Mouse (Mus musculus): Measurements from ENCODE around the gene Adamts14.

Gene Adamts14

DNA sequence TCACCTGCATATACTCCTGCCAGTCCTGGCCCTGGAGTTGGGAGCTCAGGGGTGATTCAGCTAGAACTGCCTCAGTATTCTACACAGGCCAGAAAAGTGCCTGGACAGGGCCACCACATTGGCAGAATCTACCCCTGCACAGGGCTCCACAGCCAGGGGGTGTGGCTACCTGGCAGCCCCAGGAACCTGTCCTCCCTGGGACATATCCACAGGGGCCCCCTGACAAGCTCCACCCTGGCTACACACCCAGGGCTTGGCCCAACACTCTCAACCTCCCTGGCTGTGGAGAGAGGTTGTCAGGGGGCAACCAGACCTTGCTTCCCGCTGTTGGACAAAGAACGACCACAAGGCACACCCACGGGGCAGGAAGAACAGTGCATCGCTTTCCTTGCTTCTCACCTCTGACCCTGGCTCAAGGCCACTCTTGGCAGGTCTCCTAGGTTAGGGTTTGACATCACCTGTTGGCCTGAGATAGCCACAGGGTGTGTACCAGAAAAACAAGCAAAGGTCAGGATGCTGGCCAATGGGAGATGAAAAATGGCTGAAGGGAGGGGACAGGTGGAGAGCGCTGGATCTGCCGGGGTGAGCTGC, 37.5 kb downstream of the Adamts14 start:
- intact Hi-C loops (cut with DNase I): no loop called here

DNA sequence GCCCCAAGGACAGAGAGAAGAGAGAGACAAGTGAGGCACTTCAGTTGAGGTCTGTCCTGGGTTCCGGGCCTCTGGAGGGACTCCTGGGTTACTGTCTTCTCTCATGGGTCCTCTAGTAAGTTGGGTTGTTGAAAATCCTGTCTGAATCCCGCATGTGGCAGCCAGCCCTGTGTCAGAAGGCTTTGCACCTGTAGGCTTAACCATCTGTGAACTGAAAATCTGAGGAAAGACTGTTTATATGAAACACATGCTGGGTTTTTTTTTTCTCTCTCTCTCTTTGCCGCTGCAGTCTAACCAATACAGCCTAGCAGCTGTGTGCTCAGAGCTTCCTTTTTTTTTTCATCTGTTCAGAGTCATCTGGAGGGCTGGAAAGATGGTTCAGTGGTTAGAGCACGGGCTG, 38.9 kb downstream of the Adamts14 start:
- intact Hi-C loops (cut with DNase I): no loop called here

DNA sequence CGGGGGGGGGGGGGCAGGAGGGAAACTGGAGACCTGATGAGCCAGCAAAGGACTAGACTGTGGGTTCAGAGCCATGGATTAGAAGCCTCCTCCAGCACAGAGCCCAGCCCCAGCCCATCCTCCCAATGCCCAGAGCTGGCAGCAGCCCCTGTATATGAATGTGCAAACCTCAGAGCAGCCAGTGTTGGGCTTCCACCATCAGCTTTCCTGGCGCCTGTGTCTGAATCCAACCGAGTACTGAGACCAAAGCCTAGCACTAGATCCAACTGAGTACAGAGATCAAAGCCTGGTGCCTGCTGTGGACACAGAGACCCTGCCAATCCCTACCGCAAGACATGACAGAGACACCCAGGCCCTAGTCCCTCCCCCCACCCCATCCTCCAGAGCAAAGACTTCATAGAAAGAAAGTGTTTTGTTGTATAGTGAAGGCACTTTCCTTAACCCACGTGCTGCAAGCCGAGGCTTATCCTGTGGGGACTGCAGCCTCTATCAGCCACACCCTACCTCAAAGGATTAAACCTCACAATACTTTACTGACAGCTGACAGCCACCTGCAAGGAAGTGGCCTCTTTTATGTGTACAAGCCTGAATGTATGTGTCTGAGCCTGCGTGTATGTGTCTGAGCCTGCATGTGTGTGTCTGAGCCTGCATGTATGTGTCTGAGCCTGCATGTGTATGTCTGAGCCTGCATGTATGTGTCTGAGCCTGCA, 40.2 kb downstream of the Adamts14 start:
- intact Hi-C loops (cut with DNase I): no loop called here

DNA sequence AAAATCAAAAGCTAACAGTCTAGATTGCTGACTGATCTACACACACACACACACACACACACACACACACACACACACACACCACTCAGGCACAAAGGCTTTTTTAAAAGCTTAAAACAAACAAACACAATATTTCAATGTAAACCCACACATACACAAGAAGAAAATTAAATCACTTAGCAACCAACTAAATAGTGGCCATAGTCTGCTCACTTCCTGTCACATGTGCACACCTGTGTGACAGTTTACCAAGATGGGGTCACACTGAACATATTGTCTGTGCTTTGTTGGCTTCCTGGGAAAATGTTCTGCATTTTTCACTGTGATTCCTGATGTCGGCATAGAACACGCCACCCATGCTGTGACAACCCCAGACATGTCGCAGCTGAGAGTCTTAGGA, 41.5 kb downstream of the Adamts14 start:
- intact Hi-C loops (cut with DNase I): no loop called here

DNA sequence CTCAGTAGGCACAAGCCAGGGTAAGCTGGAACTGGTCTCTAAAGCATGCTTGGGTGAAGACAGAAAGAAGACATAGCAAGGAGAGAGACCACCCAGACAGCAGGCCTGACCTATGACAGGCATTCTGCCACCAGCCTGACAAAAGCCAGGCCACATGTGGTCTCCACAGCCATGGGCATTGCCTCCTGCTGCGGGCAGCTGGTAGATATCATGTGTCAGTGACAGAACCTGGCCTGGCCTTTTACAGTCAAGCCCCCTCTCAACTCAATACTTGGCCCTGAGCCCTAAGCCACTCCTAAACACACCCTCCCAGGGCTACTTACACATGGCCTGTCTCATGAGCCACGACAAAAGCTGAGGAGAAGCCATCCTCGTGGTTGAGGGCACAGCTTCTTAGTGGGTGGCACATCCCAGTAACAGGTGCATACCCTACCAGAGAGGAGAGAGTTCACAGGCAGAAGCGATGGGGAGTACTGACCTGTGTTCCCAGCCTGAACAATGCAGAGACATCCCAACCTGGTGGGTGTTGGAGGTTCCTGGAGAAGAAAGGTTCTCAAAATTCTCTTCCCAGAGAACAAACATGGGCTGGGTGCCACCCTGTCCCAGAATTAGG, 46.3 kb downstream of the Adamts14 start:
- intact Hi-C loops (cut with DNase I): no loop called here

DNA sequence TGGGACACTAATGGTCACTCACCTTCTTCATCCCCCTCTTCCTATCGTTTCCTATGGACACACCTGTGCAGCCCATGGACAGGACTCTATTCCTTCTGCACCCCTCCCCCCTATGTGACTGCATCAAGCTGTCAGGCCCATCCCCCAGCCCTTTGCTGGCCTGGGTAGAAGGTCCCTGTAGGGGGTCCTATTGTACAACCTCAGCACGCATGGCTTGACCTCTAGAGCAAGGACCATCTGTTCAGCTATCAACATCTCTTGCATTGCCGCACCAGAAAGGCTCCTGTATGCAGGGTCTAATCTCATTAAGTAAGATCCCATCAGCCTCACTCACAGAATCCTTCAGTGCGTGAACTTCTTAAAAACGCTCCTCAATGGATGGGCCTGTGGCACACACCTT, 47.5 kb downstream of the Adamts14 start:
- intact Hi-C loops (cut with DNase I): no loop called here

DNA sequence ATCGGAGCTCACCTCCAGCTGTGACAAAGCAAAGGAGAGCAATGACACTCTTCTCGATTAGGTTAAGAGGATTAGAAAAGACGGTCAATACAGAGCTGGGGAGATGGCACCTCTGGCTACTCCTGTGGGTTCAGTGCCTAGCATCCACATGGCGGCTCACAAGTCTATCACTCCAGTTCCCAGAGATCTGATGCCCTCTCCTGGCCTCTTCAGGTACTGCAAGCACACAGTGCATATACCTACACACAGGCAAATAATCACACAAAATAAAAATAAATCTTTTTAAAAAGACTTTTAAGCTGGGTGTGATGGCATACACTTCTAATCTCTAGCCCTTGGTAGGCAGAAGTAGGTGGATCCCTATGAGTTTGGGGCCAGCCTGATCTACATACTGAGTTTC, 53.9 kb downstream of the Adamts14 start:
- intact Hi-C loops (cut with DNase I): no loop called here

DNA sequence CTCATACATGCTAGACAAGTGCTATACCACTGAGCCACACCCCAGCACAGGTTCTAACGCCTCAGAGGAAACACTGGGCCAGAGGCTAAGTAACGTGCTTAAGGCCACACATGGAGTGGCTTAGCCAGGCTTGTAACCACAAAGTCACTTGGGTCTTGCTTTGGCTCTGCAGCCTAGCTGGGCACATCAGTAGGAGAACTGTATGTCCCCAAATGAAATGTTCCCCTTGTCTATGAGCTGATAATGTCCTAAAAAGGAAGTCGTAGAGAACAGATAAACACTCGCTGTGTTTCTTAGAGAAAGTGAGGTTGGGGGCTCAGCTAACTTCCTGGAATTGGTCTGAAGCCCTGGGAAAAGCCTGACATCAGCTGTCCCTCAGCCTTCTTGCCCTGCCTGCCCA, 57.1 kb downstream of the Adamts14 start:
- intact Hi-C loops (cut with DNase I): no loop called here

DNA sequence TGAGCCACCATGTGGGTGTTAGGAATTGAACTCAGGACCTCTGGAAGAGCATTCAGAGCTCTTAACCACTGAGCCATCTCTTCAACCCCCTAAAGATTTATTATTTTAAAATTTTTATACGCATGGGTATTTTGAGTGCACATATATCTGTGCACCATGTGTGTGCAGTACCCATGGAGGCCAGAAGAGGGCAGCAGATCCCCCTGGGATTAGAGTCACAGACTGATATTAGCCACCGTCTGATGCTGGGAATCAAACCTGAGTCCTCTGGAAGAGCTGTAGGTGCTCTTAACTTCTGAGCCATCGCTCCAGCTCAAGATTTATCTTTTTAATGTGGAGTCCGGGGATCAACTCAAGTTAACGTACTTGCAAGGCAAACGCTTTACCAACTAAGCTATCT, 57.6 kb downstream of the Adamts14 start:
- intact Hi-C loops (cut with DNase I): no loop called here

DNA sequence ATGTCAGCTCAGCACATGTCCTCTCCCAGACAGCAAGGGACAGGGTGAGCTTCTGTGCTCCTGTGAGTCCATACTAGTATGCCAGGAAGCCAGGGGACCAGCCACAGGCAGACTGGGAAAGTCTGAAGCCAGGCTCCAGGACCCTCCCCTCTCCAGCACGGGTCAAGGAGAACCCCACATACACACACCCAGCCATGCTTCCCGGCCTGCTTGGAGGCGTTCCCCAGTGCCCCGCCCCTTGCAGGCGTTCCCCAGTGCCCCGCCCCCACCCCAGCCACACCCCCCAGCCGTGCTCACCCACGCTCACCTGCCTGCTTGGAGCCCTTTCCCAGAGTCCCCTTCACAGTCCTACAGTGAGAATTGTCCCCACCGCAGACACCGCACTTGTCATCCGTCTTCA, 60.4 kb downstream of the Adamts14 start:
- intact Hi-C loops (cut with DNase I): no loop called here

DNA sequence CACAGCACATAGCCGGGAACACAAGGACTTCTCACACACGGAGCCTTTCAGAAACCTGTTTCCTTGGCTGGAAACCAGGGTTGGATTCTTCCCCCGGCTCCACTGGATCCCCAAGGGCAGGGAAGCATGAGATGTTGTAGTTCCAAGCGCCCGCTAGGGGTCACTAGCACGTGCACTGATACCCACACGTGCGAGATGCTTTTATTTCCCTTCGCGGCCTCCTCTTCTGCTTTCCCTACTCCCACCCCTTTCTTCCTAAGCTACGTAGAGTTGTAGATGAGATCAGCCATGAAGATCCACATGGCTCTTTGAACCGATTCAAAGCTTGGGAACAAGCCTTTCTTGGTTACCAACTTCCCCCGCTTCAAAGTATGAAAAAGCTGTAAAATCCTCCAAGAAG, 61.5 kb downstream of the Adamts14 start:
- intact Hi-C loops (cut with DNase I): no loop called here

DNA sequence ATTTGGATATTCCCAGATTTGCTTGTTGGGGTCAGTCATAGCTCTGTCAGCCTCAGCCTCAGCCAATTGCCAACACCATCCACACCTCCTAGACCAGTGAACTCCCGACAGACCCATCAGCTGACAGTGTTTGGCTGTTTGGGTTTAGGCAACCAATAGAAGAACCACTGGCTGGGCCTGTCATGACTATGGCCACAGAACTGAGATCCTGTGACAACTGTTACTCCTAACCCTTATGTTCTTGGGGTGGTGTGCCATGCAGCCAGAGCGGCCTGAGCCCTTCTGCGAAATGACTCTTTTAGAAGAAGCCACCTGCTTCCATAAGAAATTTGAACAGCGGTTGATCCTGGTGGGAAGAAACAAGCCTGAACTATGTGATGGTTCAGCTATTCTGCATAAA, 62.1 kb downstream of the Adamts14 start:
- intact Hi-C loops (cut with DNase I): no loop called here

DNA sequence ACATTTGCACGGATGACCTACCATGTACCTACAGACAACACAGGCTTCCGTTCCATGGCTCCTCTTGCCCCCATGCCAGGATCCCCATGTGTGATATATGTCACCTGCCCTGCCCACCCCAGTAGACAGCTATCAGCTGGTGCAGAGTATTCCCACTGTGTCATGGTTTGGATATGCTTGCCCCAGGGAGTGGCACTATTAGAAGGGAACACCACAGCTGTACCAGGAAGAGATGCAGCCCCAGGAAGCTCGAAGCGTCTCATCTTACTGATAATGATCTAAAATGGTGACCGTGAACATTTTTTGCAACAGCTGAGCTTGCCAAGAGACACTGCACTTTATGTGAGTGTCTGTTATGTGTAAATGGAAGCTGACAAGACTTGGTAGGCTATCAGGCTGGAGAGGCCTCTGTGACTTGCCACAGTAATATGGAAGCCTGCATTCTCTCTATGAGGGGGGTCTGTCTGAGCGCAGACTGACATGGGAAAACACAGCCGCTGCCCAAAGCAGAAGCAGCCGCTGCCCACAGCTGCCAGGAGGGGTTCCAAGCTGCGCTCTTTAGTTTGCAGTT, 65.0 kb downstream of the Adamts14 start:
- intact Hi-C loops (cut with DNase I): no loop called here

DNA sequence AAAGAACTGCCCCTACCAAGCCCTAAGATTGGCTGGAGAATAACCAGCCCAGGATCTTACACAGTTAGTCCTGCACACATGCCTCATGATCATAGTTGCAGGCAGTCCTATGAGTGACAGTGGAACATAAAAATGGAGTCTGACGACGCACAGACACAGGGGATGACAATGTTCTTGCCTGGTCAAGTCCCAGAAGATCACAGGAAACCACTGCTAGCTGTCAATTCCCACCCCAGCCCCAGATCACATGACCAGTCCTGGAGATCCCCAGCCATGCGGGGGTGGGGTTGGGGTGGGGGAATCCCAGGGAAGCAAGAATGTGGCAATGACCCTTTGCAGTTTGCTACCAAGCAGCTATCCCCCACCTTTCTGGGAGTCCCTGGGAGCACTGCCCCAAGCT, 69.3 kb downstream of the Adamts14 start:
- intact Hi-C loops (cut with DNase I): loop anchor here (5.0 kb wide), 1 partner anchor 68 kb away; the partner anchor contains the start of gene Adamts14

DNA sequence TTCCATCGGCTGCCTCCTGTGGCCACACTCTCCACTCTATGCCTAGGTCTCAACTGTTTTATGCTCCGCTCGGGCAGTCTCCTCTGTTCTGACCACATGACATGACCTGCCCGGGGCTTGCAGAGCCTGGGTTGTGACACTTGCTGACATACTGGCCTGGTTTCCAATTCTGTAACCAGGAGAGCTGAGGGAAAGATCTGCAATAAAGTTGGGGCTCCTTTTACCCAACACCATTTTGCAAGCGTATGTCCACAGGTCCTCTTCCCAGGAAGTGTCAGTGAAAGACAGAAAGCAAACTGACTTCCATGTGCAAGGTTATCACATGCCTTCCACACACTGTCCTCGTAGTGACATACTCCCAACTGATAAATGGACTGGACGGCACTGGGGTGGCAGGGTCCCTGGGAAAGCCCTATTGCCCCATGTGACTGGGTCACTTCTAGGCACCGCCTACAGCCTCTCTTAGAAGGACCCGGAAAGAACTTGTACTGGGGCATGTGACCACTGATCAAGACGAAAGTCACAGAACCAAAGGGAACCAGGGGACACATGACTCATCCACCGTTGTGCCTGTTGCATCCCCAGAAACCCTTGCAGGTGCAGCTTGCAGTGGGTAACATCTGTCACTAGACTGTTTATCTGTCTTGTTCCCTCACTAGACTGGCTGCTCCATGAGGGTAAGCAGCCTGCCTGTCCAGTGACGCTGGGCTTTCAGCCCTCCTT, 71.5 kb downstream of the Adamts14 start:
- intact Hi-C loops (cut with DNase I): loop anchor here (5.0 kb wide), 1 partner anchor 71 kb away; the partner anchor contains the start of gene Adamts14

DNA sequence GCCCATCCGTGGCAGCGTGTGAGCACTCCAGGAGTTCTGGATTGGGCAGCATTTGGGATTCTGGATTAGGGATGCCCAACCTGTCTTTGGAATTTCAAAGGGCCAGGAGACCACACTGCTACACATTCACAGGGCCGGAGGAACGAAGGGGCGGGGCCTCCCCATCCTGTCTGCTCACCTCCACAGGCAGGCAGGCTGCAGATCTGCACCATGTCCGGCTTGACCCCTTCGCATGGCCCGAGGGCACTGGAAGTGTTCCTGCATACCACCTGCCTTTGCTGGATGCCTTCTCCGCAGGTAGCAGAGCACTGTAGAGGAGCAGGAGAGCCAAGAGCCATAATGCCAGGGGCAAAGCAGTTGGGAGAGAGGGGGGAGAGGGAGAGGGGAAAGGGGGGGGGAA, 72.2 kb downstream of the Adamts14 start:
- intact Hi-C loops (cut with DNase I): loop anchor here (5.0 kb wide), 1 partner anchor 71 kb away; the partner anchor contains the start of gene Adamts14

DNA sequence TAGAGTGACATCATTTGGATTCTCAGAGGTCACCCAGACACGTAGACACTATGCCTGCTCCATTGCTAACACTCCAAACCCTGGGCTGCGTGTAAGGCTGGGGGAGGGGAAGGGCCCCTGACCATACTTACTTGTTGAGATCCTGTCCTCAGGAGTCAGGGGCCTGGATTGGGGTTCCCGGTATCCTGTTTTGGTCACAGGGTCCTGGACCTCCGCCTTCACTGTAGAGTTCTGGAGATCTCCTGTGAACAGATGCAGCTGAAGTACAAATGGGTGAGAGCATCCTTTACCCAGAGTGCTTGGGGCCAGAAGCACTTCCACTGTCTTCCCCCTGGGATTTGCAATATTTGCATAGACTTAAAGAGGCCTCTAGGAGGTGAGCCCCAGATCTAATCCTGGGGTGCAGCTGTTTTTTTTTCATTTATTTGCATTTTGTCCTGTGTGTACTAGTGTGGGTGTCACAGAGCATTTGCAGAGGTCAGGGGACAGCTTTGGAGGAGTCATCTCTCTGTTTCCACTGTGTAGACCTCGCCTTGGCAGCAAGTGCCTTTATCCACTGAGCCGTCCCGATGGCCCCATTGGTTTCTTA, 72.9 kb downstream of the Adamts14 start:
- intact Hi-C loops (cut with DNase I): loop anchor here (5.0 kb wide), 1 partner anchor 72 kb away; the partner anchor contains the start of gene Adamts14

DNA sequence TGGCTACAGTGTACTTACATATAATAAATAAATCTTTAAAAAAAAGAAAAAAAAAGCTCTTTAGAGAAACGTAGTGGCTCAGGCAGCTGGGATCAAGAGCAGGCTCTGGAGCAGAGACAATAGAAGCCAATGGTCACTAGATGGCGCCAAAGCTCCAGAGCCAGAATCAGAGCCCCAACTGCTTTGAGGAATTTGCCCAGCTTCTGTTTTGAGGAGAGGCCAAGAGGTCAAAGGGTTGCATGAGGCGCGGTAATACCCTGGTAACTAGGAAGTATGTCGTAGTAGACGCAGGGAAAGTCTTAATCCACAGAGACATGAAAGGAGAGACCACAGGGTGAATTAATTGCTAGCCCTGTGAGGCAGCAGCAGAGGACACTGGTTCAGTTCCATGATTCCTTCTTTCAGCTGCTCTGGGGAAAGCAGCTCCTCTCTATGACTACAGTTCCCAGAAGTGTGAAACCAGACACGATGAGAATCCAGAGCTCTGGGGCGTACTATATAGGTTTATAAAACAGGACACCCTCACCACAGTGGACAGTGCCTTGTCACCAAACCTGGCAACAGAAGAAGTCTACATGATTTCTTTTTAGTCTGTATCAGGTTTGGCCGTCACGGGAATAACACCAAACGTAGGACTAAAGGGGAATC, 73.5 kb downstream of the Adamts14 start:
- intact Hi-C loops (cut with DNase I): loop anchor here (1.0 to 5.0 kb wide), 3 partner anchors 73 to 208 kb away; partner anchors contain the start of gene Adamts14

DNA sequence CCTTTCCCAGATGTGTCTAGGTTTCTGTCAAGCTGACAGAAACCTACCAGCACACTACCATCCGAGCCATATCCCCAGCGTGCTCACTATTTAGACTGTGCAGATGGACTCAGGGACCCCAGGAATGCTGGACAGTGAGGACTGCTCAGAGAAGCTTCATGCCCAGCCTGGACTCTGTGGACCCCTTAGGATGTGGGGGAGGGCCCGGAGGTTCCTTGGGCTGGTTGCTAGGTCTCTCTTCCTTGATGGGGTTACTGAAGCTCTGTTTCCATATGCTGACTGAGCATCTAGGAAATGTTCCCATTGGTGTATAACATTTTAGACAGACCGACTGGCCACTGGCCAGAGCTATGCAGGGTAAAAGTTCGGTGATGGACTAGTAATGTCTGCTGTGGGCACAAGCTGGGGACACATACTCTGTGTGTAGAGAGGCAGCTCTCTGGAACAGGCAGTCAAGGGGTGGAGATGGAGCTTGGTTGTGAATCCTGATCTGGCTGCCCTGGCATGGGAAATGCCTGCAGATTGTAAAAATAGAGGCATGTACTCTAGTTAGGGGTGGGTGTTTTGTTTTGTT, 77.4 kb downstream of the Adamts14 start:
- intact Hi-C loops (cut with DNase I): loop anchor here (5.0 kb wide), 1 partner anchor 211 kb away; no protein-coding TSS in a partner anchor

DNA sequence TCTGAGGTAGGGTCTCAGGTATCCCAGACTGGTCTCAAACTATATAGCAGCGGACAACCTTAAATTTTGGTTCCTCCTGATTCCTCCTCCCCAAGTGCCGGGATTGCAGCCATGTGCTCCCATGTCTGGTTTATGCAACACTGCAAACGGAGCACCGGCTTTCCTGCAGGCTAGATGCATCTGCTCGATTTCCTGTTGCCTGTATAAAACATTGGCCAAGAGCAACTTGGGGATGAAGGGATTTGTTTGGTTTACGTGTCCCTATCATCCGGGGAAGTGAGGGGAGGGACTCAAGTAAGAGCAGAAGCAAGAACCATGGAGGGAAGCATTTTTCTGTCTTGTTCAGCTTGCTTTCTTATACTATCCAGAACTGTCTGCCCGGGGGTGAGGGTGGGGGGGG, 78.0 kb downstream of the Adamts14 start:
- intact Hi-C loops (cut with DNase I): loop anchor here (5.0 kb wide), 1 partner anchor 212 kb away; no protein-coding TSS in a partner anchor

Measured in adrenal gland (tissue).